Mouse (Mus musculus): ENCODE measurements around the gene Olfr734. TPM values are rescaled to one million over a fixed set of nuclear protein-coding genes. Genes with fewer than 3 reads are reported as not detected.

The Olfr734 gene
- polyA plus RNA-seq (2017; shearing (Covaris generic)) = not detected

GRCm38 (mm10) chr14:50326661-50327060 is at the start of gene Olfr734:
TSS of gene Olfr734 (minus strand) at chr14:50326761.

GRCm38 (mm10) chr14:50357593-50357992 is 31.0 kb upstream of the Olfr734 start, which contains the start of gene Tlr11:
TSS of gene Tlr11 (plus strand) at chr14:50357914.

GRCm38 (mm10) chr14:50348796-50349195 is 22.2 kb upstream of the Olfr734 start, which contains the start of gene Olfr735:
TSS of gene Olfr735 (minus strand) at chr14:50348872.

GRCm38 (mm10) chr14:50301422-50301821 is 25.1 kb downstream of the Olfr734 start, which contains the start of gene Olfr733:
TSS of gene Olfr733 (minus strand) at chr14:50301522.

GRCm38 (mm10) chr14:50284106-50284505 is 42.5 kb downstream of the Olfr734 start, which contains the start of gene Olfr732:
TSS of gene Olfr732 (minus strand) at chr14:50284206.

Other genes starting within 250 kb of the Olfr734 start
- not detected for gene Olfr726, start 235.8 kb downstream of the Olfr734 start, polyA plus RNA-seq (2017; shearing (Covaris generic))
- gene Olfr727, start 203.6 kb downstream of the Olfr734 start, polyA plus RNA-seq (2017; shearing (Covaris generic)) = 0.63 TPM
- 0.52 TPM for gene Olfr728, start 184.1 kb downstream of the Olfr734 start, polyA plus RNA-seq (2017; shearing (Covaris generic))
- not detected for gene Olfr729, start 173.9 kb downstream of the Olfr734 start, polyA plus RNA-seq (2017; shearing (Covaris generic))
- not detected for gene Olfr730, start 138.6 kb downstream of the Olfr734 start, polyA plus RNA-seq (2017; shearing (Covaris generic))
- gene Olfr731, start 84.9 kb downstream of the Olfr734 start, polyA plus RNA-seq (2017; shearing (Covaris generic)) = not detected
- gene Olfr732, start 42.6 kb downstream of the Olfr734 start, polyA plus RNA-seq (2017; shearing (Covaris generic)) = not detected
- 0.15 TPM for gene Olfr733, start 25.2 kb downstream of the Olfr734 start, polyA plus RNA-seq (2017; shearing (Covaris generic))
- gene Olfr735, start 22.1 kb upstream of the Olfr734 start, polyA plus RNA-seq (2017; shearing (Covaris generic)) = not detected
- gene Tlr11, start 31.2 kb upstream of the Olfr734 start, polyA plus RNA-seq (2017; shearing (Covaris generic)) = not detected
- gene Olfr736, start 54.4 kb upstream of the Olfr734 start, polyA plus RNA-seq (2017; shearing (Covaris generic)) = not detected
- not detected for gene Olfr738, start 80.8 kb upstream of the Olfr734 start, polyA plus RNA-seq (2017; shearing (Covaris generic))
- not detected for gene Olfr739, start 91.9 kb upstream of the Olfr734 start, polyA plus RNA-seq (2017; shearing (Covaris generic))
- gene Olfr740, start 118.8 kb upstream of the Olfr734 start, polyA plus RNA-seq (2017; shearing (Covaris generic)) = not detected
- 0.21 TPM for gene Olfr741, start 146.0 kb upstream of the Olfr734 start, polyA plus RNA-seq (2017; shearing (Covaris generic))
- not detected for gene Olfr742, start 176.8 kb upstream of the Olfr734 start, polyA plus RNA-seq (2017; shearing (Covaris generic))
- not detected for gene Olfr743, start 195.1 kb upstream of the Olfr734 start, polyA plus RNA-seq (2017; shearing (Covaris generic))

All from effector memory CD4-positive, alpha-beta T cell, adult 7 months (primary cell).